Mouse (Mus musculus) kidney, adult 18-20 months (tissue): ENCODE results near the gene 1700020D05Rik.

ENCODE experiments used
- DNase-seq: peaks from one replicate; pipeline ENCODE4 v3.0.0; 2021

The 1700020D05Rik gene

GRCm38 (mm10) chr19:5474281-5475068 is 29.1 kb downstream of the 1700020D05Rik start:
- DNase-seq: peak; percentile 32

DNA sequence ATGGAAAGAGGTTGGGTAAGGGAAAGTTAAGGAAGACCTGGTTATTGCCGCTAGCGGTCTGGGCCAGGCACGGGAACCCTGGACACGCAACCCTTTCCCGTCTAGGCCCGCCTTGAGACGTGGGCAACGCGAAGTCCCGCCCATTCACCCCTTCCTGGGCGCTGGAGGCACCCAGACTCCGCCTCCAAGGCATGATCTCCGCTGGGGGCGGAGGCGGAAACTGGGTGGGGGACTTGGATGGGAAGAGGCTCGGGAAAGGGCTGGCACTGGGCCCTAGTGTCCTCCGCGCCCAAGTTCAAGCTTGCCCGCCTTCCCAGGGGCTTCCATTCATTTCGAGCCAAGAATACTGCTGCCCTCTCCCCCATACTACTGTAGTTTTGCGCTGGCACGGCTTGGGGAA is 29.9 kb downstream of the 1700020D05Rik start, which contains the start of gene Efemp2:
TSS of gene Efemp2 (plus strand) at position 235 of the 400 bp plus-strand sequence.
- peak; percentile 79 for DNase-seq

- no peak for DNase-seq
Measured at GRCm38 (mm10) chr19:5472857-5473256, 30.7 kb downstream of the 1700020D05Rik start.

DNA sequence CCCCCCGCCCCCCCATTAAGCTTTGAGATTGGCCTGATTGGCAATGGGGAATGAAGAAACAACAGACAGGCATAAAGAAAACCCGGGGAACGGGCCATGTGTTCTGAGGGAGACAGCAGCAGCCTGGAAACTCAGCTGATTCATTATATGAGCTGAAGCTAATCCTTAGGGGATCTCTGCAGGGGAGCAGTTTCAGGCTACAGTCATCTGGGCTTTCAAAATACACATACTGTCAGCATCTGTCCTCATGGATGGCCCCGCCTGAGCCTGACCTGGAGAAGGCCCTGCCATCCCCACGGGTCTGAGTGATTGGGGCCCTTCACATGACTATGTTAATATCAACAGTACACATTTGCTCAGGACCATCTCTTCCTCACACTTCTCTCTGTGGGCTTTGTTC is 31.7 kb downstream of the 1700020D05Rik start:
- no peak for DNase-seq

- no peak for DNase-seq
Measured at GRCm38 (mm10) chr19:5468374-5468773, 35.2 kb downstream of the 1700020D05Rik start, which contains the start of gene Ctsw. Gene Ctsw, minus strand, starts transcription at chr19:5468507.

DNA sequence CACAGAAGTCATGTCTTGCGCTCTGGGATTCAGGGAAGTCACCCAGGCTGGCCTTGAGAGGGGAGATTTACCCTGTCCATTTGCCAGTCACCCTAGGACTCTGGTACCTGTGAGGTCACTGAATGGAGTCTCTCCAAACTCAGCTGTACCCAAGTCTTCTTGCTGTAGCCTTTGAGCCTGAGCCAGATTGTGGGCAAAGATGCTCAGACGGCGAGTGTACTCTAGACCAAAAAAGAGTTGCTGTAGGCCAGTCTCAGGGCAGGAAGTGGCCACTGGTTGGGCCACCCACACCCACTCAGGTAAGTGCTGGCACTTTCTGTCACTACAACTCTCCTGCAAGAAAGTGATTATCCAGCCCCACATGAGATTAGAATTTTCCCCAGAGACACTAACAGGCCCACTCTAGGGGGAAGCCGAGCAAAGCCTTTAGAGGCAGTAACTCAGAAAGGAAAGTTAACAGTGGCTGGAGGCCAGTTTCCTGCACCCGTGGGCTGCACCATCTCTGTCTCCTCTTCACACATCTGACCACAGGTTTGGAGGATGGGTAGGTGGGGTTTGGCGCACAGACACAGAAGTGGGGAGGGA is 36.6 kb downstream of the 1700020D05Rik start:
- DNase-seq: no peak

DNA sequence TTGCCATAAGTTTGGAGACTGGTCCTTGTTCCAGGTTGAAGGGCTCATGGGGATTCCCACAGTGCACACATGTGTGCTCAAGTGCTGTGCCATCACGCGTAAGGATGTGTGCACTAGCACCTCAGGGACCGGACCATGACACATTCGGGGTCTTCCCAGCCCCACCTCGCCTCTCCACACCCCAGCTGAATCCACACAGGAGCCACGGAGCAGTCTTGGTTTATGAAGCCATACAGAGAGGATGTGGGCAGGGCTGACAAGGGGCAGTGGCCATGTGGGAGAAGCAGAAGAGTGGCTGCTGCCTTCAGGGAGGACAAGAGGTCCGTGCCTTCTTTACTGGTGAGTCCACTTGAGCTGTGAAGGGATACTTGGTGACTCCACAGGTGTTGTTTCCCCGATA is 38.5 kb downstream of the 1700020D05Rik start:
- no peak for DNase-seq

DNA sequence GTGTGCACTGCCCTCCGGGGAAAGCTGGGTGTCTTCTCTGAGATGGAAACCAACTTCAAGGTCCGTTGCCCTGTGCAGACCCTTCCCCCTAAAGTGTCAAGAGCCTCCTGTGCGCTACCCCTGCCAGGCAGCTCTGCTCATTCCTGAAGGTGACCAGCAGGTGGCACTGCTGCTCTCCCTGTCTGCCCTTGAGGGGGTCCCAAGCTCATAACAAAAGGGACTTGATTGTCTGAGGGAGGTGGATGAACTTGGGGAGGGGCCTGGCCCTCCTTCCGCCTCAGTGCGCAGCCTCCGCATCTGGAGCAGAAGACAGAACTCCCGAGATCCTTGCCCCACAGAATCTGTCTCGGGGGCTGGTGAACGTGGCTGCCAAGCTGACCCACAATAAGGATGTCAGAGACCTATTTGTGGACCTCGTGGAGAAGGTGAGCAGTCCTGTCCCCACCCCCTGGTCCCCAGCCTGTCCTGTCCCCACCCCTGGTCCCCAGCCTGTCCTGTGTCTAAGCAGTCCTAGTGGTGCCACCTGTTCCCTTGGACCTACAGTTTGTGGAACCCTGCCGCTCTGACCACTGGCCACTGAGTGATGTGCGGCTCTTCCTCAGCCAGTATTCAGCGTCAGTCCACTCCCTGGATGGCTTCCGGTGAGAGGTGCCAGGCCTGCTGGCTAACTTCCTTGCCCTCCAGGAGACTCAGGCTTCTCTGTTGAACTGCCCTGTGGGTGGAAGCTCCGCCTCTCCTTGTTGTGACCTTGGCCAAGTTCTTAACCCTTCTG is 39.6 kb downstream of the 1700020D05Rik start:
- DNase-seq: peak; percentile 49

DNA sequence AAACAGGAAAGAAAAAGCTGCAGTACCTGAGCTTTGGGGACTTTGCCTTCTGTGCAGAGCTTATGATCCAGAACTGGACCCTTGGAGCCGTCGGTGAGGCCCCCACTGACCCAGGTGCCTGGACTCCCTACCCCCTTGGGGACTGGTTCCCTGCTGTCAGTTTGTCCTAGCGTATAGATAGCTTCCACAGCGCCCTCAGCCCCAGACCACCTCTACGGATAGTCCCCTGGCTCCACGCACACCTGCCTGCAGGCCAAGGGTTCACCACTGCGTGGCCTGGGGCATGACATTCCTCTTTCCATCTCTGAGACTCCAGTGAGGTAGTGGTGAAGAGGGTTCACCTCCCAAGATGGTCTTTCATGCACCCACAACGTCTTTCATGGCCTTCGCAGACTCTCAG is 40.4 kb downstream of the 1700020D05Rik start:
- no peak for DNase-seq

GRCm38 (mm10) chr19:5461411-5461810 is 42.2 kb downstream of the 1700020D05Rik start:
- DNase-seq: no peak

GRCm38 (mm10) chr19:5460465-5460911 is 43.1 kb downstream of the 1700020D05Rik start, which contains the start of gene Fibp:
Gene Fibp, plus strand, starts transcription at chr19:5460615.
- DNase-seq: peak; percentile 92

GRCm38 (mm10) chr19:5459896-5460295 is 43.7 kb downstream of the 1700020D05Rik start:
- no peak for DNase-seq

DNA sequence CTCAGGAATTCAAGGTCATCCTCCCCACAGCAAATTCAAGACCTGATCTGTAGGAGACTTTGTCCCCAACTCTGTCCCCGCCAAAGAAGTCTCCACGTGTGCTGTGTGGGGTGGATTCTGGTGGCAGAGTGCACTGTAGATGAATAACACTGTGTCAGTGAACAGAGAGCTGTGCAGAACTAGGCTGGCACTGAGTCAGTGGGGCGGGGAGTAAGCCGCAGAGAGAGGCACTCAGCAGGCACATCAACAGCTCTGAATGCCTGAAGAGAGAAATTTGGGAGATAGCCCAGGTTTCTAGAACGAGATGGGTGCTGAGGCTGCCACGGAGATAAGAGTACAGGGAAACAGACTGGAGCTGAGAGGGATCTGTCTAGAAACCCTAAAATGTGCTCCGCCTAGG is 44.6 kb downstream of the 1700020D05Rik start:
- no peak for DNase-seq

DNA sequence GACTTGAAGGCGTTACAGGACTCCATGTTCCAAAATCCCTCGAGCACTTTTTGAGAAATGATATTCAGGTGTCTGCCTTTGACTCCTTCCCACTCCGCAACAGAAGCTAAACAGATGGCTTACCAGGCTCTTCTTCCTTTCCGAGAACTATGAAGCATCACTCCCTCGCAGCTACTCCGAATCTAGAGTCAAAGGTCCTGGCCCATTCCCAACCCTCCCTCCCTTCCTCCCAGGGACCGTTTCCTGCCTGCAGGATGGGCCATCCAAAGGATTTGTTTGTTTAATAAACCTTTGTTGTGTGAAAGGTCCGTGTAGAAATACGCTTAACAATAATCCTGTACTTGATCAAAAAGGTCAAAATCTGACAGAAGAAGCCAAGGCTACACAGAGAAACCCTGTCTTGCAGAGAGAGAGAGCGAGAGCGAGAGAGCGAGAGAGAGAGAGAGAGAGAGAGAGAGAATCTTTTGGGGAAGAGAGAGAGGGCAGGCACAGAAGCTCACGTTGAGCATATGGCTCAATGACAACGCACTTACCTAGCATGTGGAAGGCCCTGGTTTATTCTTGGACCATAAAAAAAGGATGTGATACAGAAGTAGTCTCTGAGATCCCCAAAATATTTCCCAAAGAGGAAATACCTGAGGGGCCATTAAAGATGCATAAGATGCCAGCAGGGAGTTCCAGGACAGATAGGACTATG is 45.7 kb downstream of the 1700020D05Rik start, which contains the start of gene Ccdc85b:
TSS of gene Ccdc85b (minus strand) at position 149 of the 697 bp plus-strand sequence.
- no peak for DNase-seq

- DNase-seq: peak; percentile 97
Measured at GRCm38 (mm10) chr19:5456922-5457745, 46.5 kb downstream of the 1700020D05Rik start.

- peak; percentile 45 for DNase-seq
Measured at GRCm38 (mm10) chr19:5456241-5456921, 47.2 kb downstream of the 1700020D05Rik start.

GRCm38 (mm10) chr19:5455568-5455967 is 48.0 kb downstream of the 1700020D05Rik start:
- DNase-seq: no peak

DNA sequence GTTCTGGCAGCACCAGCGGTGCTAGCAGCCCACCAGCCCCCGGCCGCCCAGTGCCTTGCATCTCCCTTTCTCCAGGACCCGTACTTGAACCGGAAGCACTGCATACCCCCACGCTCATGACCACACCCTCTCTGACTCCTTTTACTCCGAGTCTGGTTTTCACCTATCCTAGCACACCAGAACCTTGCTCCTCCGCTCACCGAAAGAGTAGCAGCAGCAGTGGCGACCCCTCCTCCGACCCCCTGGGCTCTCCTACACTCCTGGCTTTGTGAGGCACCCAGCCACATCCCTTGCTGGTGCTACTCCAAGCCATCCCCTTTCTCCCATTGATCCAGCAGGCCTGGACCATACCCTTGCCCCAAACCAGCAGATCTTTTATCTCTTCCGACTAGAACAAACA is 48.5 kb downstream of the 1700020D05Rik start:
- DNase-seq: no peak
